Mouse (Mus musculus) heart, embryonic 13.5 days (tissue): ENCODE results near the gene Faah. TPM values are rescaled to one million over a fixed set of nuclear protein-coding genes. Genes with fewer than 3 reads are reported as not detected.
A peak's percentile ranks its signal among the peaks of the same experiment; 100 is the strongest.

Experiments used
- ATAC-seq: fragments of 200-750 bp; cut with Nextera tagmentation; 2 replicates; pipeline ENCODE4 v1.8.0; 2017; ENCODE audit warnings: moderate TSS enrichment; ENCODE audit not compliant: insufficient number of reproducible peaks, low FRiP score, low TSS enrichment; ENCODE audit errors: extremely low read depth
- H3K27ac ChIP-seq: fragments of 300-500 bp; sonication (generic); replicated peaks from 2 replicates; pipeline ENCODE4 v1.5.1; 2015; ENCODE audit warnings: moderate library complexity, mild to moderate bottlenecking, inconsistent platforms
- H3K27me3 ChIP-seq: fragments of 300-500 bp; sonication (generic); replicated peaks from 2 replicates; pipeline ENCODE4 v1.6.1; 2015; ENCODE audit warnings: mild to moderate bottlenecking, inconsistent platforms
- H3K36me3 ChIP-seq: fragments of 300-500 bp; sonication (generic); 2 replicates; pipeline ENCODE4 v1.6.1; 2015; ENCODE audit warnings: mild to moderate bottlenecking, inconsistent platforms
- H3K4me1 ChIP-seq: fragments of 300-500 bp; sonication (generic); 2 replicates; pipeline ENCODE4 v1.6.1; 2015; ENCODE audit warnings: inconsistent platforms
- H3K4me2 ChIP-seq: fragments of 300-500 bp; sonication (generic); 2 replicates; pipeline ENCODE4 v1.6.1; 2015; ENCODE audit warnings: inconsistent platforms, mild to moderate bottlenecking, moderate library complexity
- H3K4me3 ChIP-seq: fragments of 300-500 bp; sonication (generic); 2 replicates; pipeline ENCODE4 v1.5.1; 2015; ENCODE audit warnings: moderate library complexity, mild to moderate bottlenecking, inconsistent platforms
- H3K9ac ChIP-seq: fragments of 300-500 bp; sonication (generic); 2 replicates; pipeline ENCODE4 v1.6.1; 2015; ENCODE audit warnings: inconsistent platforms, mild to moderate bottlenecking, moderate library complexity
- H3K9me3 ChIP-seq: fragments of 300-500 bp; sonication (generic); 2 replicates; pipeline ENCODE4 v1.6.1; 2016; ENCODE audit warnings: inconsistent platforms
- WGBS: fragments of 180-500 bp; shearing (Covaris S2); methylation state at CpG from one replicate; pipeline ENCODE4 v1.1.7; 2015; ENCODE audit warnings: mixed read lengths; 5-methylcytosine and 5-hydroxymethylcytosine counted together
- polyA plus RNA-seq: library from polyadenylated mRNA; unstranded; fragments of >200 nt; fragmentation: Nextera tagmentation; extraction: Ambion mirVana; gene quantifications from 2 replicates; pipeline ENCODE4 v1.2.1, GENCODE M21; 2015

Faah gene
- 1.9 and 2.1 TPM in 2 replicates for polyA plus RNA-seq

DNA sequence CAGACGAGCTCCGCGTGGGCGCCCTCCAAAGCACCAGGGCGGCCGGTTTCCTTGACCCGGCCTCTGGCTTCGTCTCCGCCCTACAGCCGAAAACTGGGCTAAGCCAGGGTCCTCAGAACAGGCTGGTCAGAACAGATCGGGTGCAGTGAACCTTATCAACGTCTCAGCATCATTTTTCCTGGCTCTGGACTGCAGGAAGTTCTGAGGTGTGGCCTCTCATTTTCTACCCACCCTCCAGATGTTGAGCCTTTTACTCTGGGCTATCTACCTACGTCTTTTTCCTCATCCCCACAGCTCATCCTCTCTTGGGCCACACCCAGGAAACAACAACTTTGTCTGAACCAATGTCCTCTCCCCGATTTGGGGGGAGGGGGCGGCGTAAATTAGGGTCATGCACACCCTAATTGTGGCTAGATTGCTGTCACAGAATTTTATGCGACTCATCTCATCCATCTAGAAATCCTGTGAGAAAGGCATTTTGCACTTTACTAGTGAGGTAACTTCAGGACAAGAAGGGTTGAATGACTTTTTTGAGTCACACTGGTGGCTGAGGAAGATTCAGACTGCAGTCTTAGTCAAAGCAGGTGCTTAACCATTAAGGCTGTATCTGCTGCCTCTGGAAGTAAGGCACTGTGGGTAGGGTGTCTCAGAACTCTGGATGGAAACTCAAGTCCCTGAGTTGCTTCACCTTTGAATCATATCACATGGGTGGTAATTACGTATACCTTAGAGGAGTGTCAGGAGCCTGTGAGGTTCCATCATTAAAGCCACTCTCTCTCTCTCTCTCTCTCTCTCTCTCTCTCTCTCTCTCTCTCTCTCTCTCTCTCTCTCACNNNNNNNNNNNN lies at the start of gene Faah:
Faah (minus strand) TSS at position 25 of the 845 bp plus-strand sequence.
- no peak for ATAC-seq
- no peak within 1 kb of the TSS for H3K27ac ChIP-seq
- H3K4me3 ChIP-seq = peak within 1 kb of the TSS; percentile 71
- peak within 1 kb of the TSS; percentile 99 for H3K4me2 ChIP-seq
- H3K9me3 ChIP-seq = no peaks in the 10 kb centered on the region
- peaks cover 11% of the 10 kb centered on the region for H3K4me1 ChIP-seq
- H3K36me3 ChIP-seq = no peaks in the 10 kb centered on the region
- 9% methylated on average over 18 of the region's 18 CpGs for WGBS
- H3K9ac ChIP-seq = peak within 1 kb of the TSS; percentile 81
- H3K27me3 ChIP-seq = peaks cover 85% of the 10 kb centered on the region

DNA sequence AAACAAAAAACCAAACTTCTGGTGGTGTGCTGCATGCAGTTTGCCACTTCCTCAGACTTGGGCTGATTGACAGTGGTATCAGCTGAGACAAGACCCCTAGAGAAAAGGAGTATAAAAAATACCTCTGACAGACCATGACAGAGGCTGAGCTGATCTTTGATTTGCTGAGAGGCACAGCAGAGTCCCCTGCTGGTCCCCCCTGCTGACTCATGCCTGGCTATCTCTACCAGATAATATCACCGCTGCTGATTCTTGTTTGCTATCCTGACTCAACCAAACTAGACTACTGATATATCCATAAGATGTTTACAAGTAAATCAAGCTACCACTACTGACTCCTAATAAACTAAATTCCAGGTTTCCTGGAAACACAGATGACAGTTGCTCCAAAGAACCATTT lies 46.1 kb upstream of the Faah start:
- Histone ChIP-seq H3K9me3 (no peaks in the 10 kb centered on the region), H3K4me1 (peaks cover 7% of the 10 kb centered on the region), H3K27me3 (no peaks in the 10 kb centered on the region), H3K27ac (no peak overlapping the region), H3K4me3 (no peak overlapping the region), H3K36me3 (peaks cover 42% of the 10 kb centered on the region), H3K4me2 (no peak overlapping the region), H3K9ac (no peak overlapping the region)
- 11% methylated on average over 1 of the region's 1 CpGs for WGBS
- no peak for ATAC-seq

DNA sequence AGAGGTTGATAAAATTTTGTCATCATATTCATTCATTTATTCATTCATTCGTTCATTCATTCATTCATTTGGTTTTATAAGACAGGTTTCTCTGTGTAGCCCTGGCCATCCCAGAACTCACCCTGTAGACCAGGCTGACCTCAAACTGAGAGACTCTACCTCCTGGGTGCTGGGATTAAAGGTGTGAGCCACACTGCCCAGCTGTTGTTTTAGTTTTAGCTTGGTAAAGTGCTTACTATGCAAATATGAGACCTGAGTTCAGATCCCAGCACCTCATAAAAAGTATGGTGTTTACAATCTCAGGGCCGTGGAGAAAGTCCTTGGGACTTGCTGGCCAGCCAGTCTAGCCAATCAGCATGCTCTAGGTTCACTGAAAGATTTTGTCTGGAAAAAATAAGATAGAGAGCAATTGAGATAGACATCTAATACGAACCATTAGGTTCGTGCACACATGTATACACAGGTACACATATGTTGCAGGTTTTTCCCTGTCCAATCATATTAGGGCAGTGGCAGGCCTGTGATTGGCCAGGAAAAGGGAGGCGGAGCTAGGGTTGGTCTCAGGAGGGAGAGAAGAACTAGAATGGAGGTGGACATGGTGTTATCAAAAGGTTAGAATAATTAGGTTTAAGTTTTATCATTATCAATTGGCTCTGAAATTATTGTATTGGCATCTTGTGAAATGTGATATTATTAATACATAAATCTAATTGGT lies 41.4 kb upstream of the Faah start:
- H3K4me3 ChIP-seq = no peak overlapping the region
- no peaks in the 10 kb centered on the region for H3K27me3 ChIP-seq
- H3K4me1 ChIP-seq = peaks cover 10% of the 10 kb centered on the region
- WGBS = 65% methylated on average over 5 of the region's 5 CpGs
- no peak overlapping the region for H3K4me2 ChIP-seq
- no peak for ATAC-seq
- H3K27ac ChIP-seq = no peak overlapping the region
- H3K9ac ChIP-seq = no peak overlapping the region
- no peaks in the 10 kb centered on the region for H3K9me3 ChIP-seq
- H3K36me3 ChIP-seq = no peaks in the 10 kb centered on the region

DNA sequence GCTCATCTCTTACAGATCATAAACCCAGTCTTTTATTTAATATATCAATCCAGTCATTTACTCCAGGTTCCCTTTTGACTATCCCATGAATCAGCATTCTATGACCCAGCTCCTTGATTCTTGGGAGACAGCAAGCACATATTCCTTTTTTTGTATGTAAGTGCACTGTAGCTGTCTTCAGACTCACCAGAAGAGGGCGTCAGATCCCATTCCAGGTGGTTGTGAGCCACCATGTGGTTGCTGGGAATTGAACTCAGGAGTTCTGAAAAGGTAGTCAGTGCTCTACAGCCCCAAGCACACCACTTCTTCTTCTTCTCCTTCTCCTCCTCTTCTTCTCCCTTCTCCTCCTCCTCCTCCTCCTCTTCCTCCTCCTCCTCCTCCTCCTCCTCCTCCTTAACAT lies 39.8 kb upstream of the Faah start:
- no peak for ATAC-seq
- Histone ChIP-seq H3K4me2 (no peak overlapping the region), H3K27ac (no peak overlapping the region), H3K4me3 (no peak overlapping the region), H3K36me3 (no peaks in the 10 kb centered on the region), H3K4me1 (peaks cover 10% of the 10 kb centered on the region), H3K9me3 (no peaks in the 10 kb centered on the region), H3K27me3 (no peaks in the 10 kb centered on the region), H3K9ac (no peak overlapping the region)
- WGBS = 0% methylated on average over 1 of the region's 1 CpGs

DNA sequence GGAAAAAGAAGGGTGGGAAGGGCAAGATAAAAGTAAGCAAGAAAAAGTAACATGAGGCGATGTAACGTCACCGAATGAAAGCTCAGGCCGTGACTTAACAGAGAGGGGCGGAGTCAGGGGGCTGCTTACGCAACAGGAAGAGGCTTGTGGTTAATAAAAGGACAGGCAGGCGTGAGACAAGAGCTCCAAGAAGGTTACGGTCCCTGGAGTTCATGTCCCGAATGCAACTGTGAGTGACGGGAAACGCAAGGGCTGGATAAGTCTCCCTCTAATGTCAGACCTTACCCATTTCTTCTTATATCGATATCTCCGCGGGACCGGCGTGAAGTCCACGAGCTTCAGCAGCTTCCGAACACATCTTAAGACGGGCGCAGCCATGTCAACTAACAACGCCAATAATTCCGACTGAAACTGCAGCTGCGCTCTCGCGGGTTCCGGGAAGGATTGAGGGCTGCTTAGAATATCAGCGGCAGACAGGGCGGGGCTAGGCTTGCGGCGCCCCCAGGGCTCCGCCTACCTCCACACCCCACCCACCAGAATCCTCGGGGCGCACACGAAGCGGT lies 35.8 kb upstream of the Faah start, which contains the start of gene Nsun4:
Nsun4 (minus strand) TSS at position 478 of the 563 bp plus-strand sequence.
- H3K36me3 ChIP-seq = peaks cover 6% of the 10 kb centered on the region
- 0% methylated on average over 35 of the region's 35 CpGs for WGBS
- H3K4me3 ChIP-seq = peak within 1 kb of the TSS; percentile 72
- H3K4me2 ChIP-seq = peak within 1 kb of the TSS; percentile 96
- H3K27me3 ChIP-seq = no peaks in the 10 kb centered on the region
- H3K9me3 ChIP-seq = no peaks in the 10 kb centered on the region
- H3K9ac ChIP-seq = peak within 1 kb of the TSS; percentile 86
- peak; percentile 89 for ATAC-seq
- peaks cover 24% of the 10 kb centered on the region for H3K4me1 ChIP-seq
- peak within 1 kb of the TSS; percentile 95 for H3K27ac ChIP-seq

DNA sequence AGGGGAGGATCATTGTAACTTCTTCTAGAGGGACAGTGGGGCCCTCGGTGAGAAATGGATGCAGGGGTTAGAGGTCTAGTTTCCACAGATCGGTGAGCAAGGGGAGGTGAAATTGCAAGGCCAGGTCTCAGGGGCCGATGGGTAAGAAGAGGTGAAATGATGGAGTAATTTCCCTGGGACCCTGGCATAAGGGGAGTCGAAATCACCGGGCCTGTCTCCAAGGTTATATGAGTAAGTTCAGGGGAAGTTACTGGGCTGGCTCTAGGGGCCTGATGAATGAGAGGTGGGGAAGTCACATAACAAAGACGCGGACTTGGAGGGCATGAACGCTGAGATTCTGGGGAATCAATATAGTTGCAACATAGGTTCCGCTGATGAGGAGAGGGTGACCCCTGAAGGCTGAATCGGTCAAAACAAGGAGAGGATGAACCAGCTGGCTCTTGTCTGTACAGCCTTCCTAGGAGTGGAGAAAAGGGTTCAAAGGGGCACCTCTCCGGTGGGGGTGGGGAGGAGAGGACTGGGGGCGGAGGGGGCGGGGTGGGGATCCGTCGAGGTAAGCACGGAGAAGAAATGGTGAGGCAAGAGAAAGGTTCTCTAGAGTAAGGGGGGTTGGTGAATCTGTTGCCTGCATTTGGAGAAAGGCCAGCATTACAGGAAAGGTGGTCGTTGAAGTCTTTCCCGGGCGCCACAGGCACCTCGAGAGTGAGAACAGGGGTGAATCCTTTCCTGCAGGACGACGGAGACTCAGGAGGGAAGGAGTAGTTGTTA lies 35.0 kb upstream of the Faah start:
- Histone ChIP-seq H3K4me1 (peaks cover 27% of the 10 kb centered on the region), H3K9ac (peak overlapping the region; percentile 86)
- ATAC-seq = no peak

DNA sequence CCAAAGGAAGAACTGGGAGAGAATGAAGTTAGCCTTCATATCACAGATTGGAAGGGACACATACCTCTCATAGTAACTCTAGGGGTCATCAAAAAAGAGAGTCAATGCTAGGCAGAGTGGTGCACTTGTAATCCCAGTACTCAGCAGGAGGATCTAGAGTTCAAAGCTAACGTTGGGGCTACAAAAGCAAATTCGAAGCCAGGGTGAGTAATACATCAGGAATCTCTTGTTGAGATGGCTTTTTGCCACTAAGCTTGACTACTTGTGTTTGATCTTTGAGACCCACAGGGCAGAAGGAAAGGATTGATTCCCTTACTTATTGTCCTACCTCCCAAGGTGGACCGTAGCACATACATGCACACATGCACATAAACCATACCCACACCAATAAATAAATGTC lies 31.5 kb upstream of the Faah start:
- no peaks in the 10 kb centered on the region for H3K9me3 ChIP-seq
- no peak overlapping the region for H3K27ac ChIP-seq
- peaks cover 24% of the 10 kb centered on the region for H3K4me1 ChIP-seq

More for the DNA sequence above, 35.0 kb upstream of the Faah start:
- Histone ChIP-seq H3K9me3 (no peaks in the 10 kb centered on the region), H3K27me3 (no peaks in the 10 kb centered on the region), H3K4me2 (peak overlapping the region; percentile 96), H3K36me3 (peaks cover 14% of the 10 kb centered on the region), H3K27ac (peak overlapping the region; percentile 95), H3K4me3 (peak overlapping the region; percentile 72)
- 9% methylated on average over 22 of the region's 22 CpGs for WGBS

DNA sequence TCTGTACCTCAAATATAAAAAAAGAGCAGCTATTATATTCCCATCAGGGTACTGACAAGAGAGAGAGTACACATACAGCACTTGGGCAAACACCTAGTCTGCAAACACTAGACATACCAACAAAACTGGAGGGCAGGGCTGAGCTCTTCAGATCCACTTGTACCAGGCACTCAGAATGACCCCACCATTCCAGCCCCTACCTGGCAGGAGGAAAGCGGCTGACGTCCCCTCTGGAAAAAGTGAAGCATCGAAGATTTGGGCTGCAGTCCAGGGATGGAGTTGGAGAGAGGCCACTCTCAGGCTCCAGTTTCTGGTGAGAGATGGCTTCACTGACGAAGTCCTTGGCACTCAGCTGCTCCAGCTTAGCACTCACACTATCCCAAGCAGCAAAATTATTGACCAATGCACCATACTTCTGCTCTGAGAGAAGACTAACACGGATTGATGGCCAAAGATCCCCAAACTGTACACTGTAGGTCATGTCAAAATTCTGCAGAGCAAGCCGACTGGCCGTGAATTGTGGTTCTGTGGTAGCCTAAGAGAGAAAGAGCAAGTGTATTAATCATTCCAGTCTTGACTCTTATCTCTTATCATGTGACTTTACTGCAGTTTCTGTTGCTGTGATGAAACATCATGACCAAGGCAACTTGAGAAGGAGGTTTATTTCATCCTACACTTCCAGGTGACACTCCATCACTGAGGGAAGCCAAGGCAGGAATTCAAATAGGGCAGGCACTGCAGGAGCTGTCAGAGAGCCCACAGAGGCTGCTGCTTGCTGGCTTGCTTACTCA lies 30.6 kb upstream of the Faah start:
- no peak overlapping the region for H3K27ac ChIP-seq
- no peak overlapping the region for H3K4me2 ChIP-seq
- H3K27me3 ChIP-seq = no peaks in the 10 kb centered on the region
- H3K4me3 ChIP-seq = no peak overlapping the region
- no peak overlapping the region for H3K9ac ChIP-seq
- no peak for ATAC-seq
- 74% methylated on average over 7 of the region's 7 CpGs for WGBS
- no peaks in the 10 kb centered on the region for H3K9me3 ChIP-seq
- peaks cover 33% of the 10 kb centered on the region for H3K36me3 ChIP-seq
- peaks cover 21% of the 10 kb centered on the region for H3K4me1 ChIP-seq

More for the DNA sequence above, 31.5 kb upstream of the Faah start:
- H3K27me3 ChIP-seq = no peaks in the 10 kb centered on the region
- no peak overlapping the region for H3K4me2 ChIP-seq
- no peak overlapping the region for H3K4me3 ChIP-seq
- H3K9ac ChIP-seq = no peak overlapping the region
- no peak for ATAC-seq
- H3K36me3 ChIP-seq = peaks cover 25% of the 10 kb centered on the region
- WGBS = 78% methylated on average over 3 of the region's 3 CpGs

DNA sequence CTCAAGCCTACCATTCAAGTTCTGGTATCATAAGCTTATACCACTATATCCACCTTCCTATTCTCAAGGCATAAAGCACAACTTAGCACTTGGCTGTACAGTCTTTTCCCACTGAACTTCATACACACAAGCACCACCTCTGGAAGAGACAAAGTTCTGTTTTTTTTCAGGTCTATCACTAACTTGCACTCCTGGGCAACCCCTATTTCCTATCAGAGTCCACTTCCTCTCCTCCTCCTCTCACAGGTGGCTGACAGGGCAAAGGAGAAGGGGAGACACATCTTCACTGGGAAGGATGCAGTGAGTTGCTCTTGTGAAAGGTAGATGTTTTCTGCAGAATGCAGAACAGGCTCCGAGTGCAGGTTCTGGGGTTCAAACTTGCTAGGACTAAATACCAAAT lies 30.0 kb upstream of the Faah start:
- Histone ChIP-seq H3K4me2 (no peak overlapping the region), H3K4me3 (no peak overlapping the region), H3K27ac (no peak overlapping the region), H3K4me1 (peaks cover 18% of the 10 kb centered on the region), H3K36me3 (peaks cover 39% of the 10 kb centered on the region), H3K9ac (no peak overlapping the region), H3K9me3 (no peaks in the 10 kb centered on the region), H3K27me3 (no peaks in the 10 kb centered on the region)
- ATAC-seq = no peak
- 86% methylated on average over 1 of the region's 1 CpGs for WGBS

DNA sequence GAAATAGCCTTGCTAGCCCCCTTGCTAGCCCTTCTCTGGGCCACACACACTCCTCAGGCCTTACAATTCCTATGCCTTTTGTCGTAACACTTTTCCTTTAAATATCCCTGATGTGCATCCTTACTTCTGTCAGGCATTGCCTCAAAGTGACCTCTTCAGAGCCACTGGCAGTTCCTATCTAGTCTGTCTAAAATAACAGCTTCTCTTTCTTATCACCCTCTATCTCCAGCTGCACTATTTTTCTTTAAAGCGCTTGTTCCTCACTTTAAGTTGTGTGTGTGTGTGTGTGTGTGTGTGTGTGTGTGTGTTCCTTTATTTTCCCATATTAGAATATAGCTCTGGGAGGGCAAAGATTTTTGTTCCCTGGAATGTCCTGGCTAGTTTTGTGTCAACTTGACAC lies 28.9 kb upstream of the Faah start:
- Histone ChIP-seq H3K27me3 (no peaks in the 10 kb centered on the region), H3K9ac (no peak overlapping the region), H3K4me3 (no peak overlapping the region), H3K9me3 (no peaks in the 10 kb centered on the region), H3K36me3 (peaks cover 50% of the 10 kb centered on the region), H3K27ac (no peak overlapping the region), H3K4me1 (peaks cover 10% of the 10 kb centered on the region; the same call in 1 of the 2 replicates), H3K4me2 (no peak overlapping the region)
- 72% methylated on average over 2 of the region's 2 CpGs for WGBS
- ATAC-seq = no peak
